Comparison of ENCODE assay signal across 9 mouse cellular contexts in genomic region chr5:127243611-127244010, GRCm38 (mm10). TPM values are rescaled to one million over a fixed set of nuclear protein-coding genes. Genes with fewer than 3 reads are reported as not detected.
DNase-seq lines count a peak whose midpoint lies in the region; ATAC-seq and TF ChIP-seq lines count a peak whose summit lies in the region.
"Had no signal": no experiment of that assay in that cellular context is flagged by ENCODE, and none has a peak within 500 bp of the region (broad histone marks: within the 10 kb centered on the region; RNA-seq: fewer than 3 reads in every experiment).

No protein-coding gene starts in this region.

- TF ChIP-seq CTCF in heart, postnatal 0 days (IDR thresholded peaks at IDR 0.05; ENCODE audit: low read depth): no peak

- peak overlapping the region; percentile 46 for H3K4me3 ChIP-seq in heart, postnatal 0 days (ENCODE audit: low read depth, low read length)
- peak overlapping the region; percentile 64 for H3K4me3 ChIP-seq in forebrain, embryonic 13.5 days
- H3K4me3 ChIP-seq in midbrain, embryonic 12.5 days: peak overlapping the region; percentile 73

- peaks cover 59% of the 10 kb centered on the region for H3K27me3 ChIP-seq in heart, postnatal 0 days (ENCODE audit: control insufficient read depth, insufficient read depth, low read length)
- H3K27me3 ChIP-seq in forebrain, embryonic 13.5 days: peaks cover 50% of the 10 kb centered on the region
- H3K27me3 ChIP-seq in midbrain, embryonic 12.5 days: peaks cover 46% of the 10 kb centered on the region

- no peaks in the 10 kb centered on the region for H3K9me3 ChIP-seq in heart, postnatal 0 days (replicated peaks; ENCODE audit: control insufficient read depth, low read length)
- H3K9me3 ChIP-seq in forebrain, embryonic 13.5 days (replicated peaks): no peaks in the 10 kb centered on the region; the same call in 1 of the 2 replicates
- no peaks in the 10 kb centered on the region; the same call in 1 of the 2 replicates for H3K9me3 ChIP-seq in midbrain, embryonic 12.5 days

- no peaks in the 10 kb centered on the region for H3K36me3 ChIP-seq in heart, postnatal 0 days (replicated peaks; ENCODE audit: control insufficient read depth, insufficient read depth, low read length)
- H3K36me3 ChIP-seq in forebrain, embryonic 13.5 days (ENCODE audit: poor library complexity, severe bottlenecking): no peaks in the 10 kb centered on the region
- no peaks in the 10 kb centered on the region for H3K36me3 ChIP-seq in midbrain, embryonic 12.5 days

- intact Hi-C loops in heart, postnatal 10 days (cut with DNase I): no loop called here

- no peak for TF ChIP-seq EP300 in heart, postnatal 0 days (IDR thresholded peaks at IDR 0.05; ENCODE audit: low read depth)

- no peak for DNase-seq in heart, postnatal 0 days (ENCODE audit: low spot score)
- DNase-seq in heart, postnatal 10 days: no peak
- DNase-seq in cerebellum, adult 9-10 months: peak; percentile 72
- no peak for DNase-seq in adrenal gland, adult 18-20 months (ENCODE audit: low spot score in 2 of 2)
- no peak for DNase-seq in right cerebral cortex, postnatal 25 days
- no peak for DNase-seq in layer of hippocampus, adult 8-10 months (ENCODE audit: low spot score in 2 of 2)

- H3K4me2 ChIP-seq in heart, postnatal 0 days (ENCODE audit: low read depth, low read length): peak overlapping the region; percentile 58
- peak overlapping the region; percentile 87 for H3K4me2 ChIP-seq in forebrain, embryonic 13.5 days
- H3K4me2 ChIP-seq in midbrain, embryonic 12.5 days (replicated peaks): peak overlapping the region; percentile 89

- H3K27ac ChIP-seq in heart, postnatal 0 days (ENCODE audit: low read depth): no peak overlapping the region
- no peak overlapping the region for H3K27ac ChIP-seq in forebrain, embryonic 13.5 days
- no peak overlapping the region for H3K27ac ChIP-seq in midbrain, embryonic 12.5 days (replicated peaks)

- WGBS in heart, postnatal 0 days: 12% methylated on average over 13 of the region's 13 CpGs
- 8% methylated on average over 13 of the region's 13 CpGs for whole genome bisulfite sequencing in forebrain, embryonic 13.5 days
- WGBS in midbrain, embryonic 12.5 days: 8% methylated on average over 13 of the region's 13 CpGs

- H3K9ac ChIP-seq in heart, postnatal 0 days (replicated peaks; ENCODE audit: low read depth, low read length): no peak overlapping the region
- H3K9ac ChIP-seq in forebrain, embryonic 13.5 days: peak overlapping the region; percentile 71
- peak overlapping the region; percentile 64 for H3K9ac ChIP-seq in midbrain, embryonic 12.5 days (replicated peaks)

- 0 out of 2 replicates have a peak, but pooled peaks cover 6% of the 10 kb centered on the region for H3K4me1 ChIP-seq in heart, postnatal 0 days (ENCODE audit: control insufficient read depth, insufficient read depth)
- peaks cover 30% of the 10 kb centered on the region; the same call in 1 of the 2 replicates for H3K4me1 ChIP-seq in forebrain, embryonic 13.5 days
- peaks cover 27% of the 10 kb centered on the region for H3K4me1 ChIP-seq in midbrain, embryonic 12.5 days

- ATAC-seq in heart, postnatal 0 days (ENCODE audit: insufficient read depth, low read depth): no peak
- ATAC-seq in forebrain, embryonic 13.5 days: no peak
- no peak for ATAC-seq in midbrain, embryonic 12.5 days (ENCODE audit: low FRiP score, low read depth)

RNA-seq across cellular contexts. Expression of gene Tmem132c, which starts 2.0 kb away (rescaled TPM):
- 1.0 and 1.5 TPM in 2 replicates for total RNA-seq in heart, postnatal 0 days (2014; rRNA removed; ENCODE audit: low replicate concordance)
- polyA plus RNA-seq in heart, postnatal 0 days (2015; fragmentation: Nextera tagmentation; extraction: Ambion mirVana): 0.16 and 0.52 TPM in 2 replicates
- total RNA-seq in heart, postnatal 10 days (2021): under 1 TPM; 0.31 to 0.57 TPM
- 6.0 and 8.6 TPM in 2 replicates for polyA plus RNA-seq in forebrain, embryonic 13.5 days (2015; fragmentation: Nextera tagmentation; extraction: Ambion mirVana)
- polyA plus RNA-seq in midbrain, embryonic 12.5 days (2016; fragmentation: Nextera tagmentation; extraction: Ambion mirVana): 18.4 and 19.7 TPM in 2 replicates
- under 1 TPM; 0.27 to 0.58 TPM for total RNA-seq in adrenal gland, adult 18-20 months (2021)
- total RNA-seq in layer of hippocampus, adult 8-10 months (2022): 1 to 10 TPM; 3.9 to 4.1 (median 4.0) TPM
- total RNA-seq: neutrophil, adult 5-6 weeks had no signal
